Mouse (Mus musculus): ENCODE results near the gene Rxfp4. TPM values are rescaled to one million over a fixed set of nuclear protein-coding genes. Genes with fewer than 3 reads are reported as not detected.

The Rxfp4 gene
- not detected in 2 replicates for total RNA-seq (2012; rRNA removed)

DNA sequence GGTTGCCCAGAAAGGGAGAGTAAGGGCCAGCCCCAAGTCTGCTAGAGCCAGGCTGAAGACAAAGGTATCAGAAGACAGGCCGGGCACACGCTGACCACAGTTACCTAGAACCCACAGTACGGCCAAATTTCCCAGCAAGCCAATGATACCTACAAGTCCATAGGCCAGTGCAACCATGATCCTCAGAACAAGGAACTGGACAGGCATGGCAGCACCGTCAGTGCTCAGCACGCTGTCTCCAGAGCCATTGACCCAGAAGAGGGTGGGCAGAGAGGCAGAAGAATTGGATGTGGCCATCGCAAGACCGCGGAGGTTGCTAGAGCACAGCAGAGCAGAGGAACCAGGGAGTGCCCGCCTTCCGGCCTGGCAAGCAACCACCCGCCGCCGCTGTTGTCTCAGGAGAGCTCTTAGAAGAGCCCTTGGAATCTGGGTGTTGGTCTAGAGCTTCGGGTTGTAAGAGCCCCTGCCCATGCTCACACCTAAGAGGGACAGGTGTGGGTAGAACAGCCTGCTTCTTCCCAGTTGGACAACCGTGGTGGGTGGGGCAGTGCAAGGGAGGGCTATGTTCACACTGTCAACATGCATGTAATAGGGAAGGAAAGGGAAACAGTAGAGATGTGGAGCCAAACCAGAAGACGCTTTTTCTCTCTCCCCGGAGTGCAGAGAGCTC, at the start of gene Rxfp4:
Gene Rxfp4, minus strand, starts transcription at position 297 of the 670 bp plus-strand sequence.
- Histone ChIP-seq H3K9me3 (ENCODE audit: control insufficient read depth, insufficient read depth, low read depth, low read length) (no peaks in the 10 kb centered on the region), H3K4me3 (ENCODE audit: insufficient read depth in 1 of 2, low read depth in 1 of 2, low read length in 2 of 2, poor library complexity in 1 of 2, severe bottlenecking in 1 of 2) (no peak within 1 kb of the TSS), H3K27ac (ENCODE audit: insufficient read depth, low read depth, low read length, poor library complexity, severe bottlenecking) (no peak within 1 kb of the TSS), H3K9ac (ENCODE audit: insufficient read depth, low read depth, low read length, poor library complexity, severe bottlenecking) (no peak within 1 kb of the TSS), H3K4me1 (ENCODE audit: control insufficient read depth in 2 of 2, insufficient read depth in 2 of 2, low read length in 2 of 2, poor library complexity in 1 of 2) (peaks cover 0 to 9% of the 10 kb centered on the region in 2 experiments; a peak in 1 of 4 replicates), H3K36me3 (ENCODE audit: control insufficient read depth, insufficient read depth, low read length, poor library complexity, severe bottlenecking) (peaks cover 3% of the 10 kb centered on the region)
- TF ChIP-seq ZNF384 (IDR thresholded peaks at IDR 0.05; ENCODE audit: low read depth, low read length), result no peak
- DNase-seq (ENCODE audit: low read depth, low spot score), result no peak
- in situ Hi-C loops (cut with MboI; ENCODE audit: low sequenced_read_pairs in 2 of 2, unreplicated experiment in 2 of 2), result no loop called here

DNA sequence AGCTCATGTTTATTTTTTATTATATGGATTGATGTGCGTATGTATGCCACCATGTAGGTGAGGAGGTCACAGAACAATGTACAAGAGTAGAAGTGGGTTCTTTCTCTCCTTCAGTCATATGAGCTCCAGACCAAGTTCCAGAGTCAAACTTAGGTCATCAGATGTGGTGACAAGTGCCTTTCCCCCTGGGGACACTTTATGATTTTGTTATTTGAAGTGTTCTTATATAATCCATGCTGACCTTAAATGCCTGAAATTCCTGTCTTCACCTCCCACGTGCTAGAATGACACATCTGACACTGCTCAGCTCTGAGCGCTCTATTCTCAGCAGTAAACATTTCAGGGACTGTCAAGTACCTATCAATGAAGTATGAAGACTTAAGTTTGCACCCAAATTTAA, 48.3 kb upstream of the Rxfp4 start:
- no peak overlapping the region for H3K9ac ChIP-seq (ENCODE audit: insufficient read depth, low read depth, low read length, poor library complexity, severe bottlenecking)
- DNase-seq (ENCODE audit: low read depth, low spot score), result no peak
- no peaks in the 10 kb centered on the region for H3K4me1 ChIP-seq (ENCODE audit: control insufficient read depth in 2 of 2, insufficient read depth in 2 of 2, low read length in 2 of 2, poor library complexity in 1 of 2)
- TF ChIP-seq HCFC1 (IDR thresholded peaks at IDR 0.05; ENCODE audit: borderline replicate concordance, insufficient read depth, low read length) (no peak), ZNF384 (IDR thresholded peaks at IDR 0.05; ENCODE audit: low read depth, low read length) (no peak), MAFK (IDR thresholded peaks at IDR 0.05; ENCODE audit: insufficient read depth, low read depth, low read length) (no peak), ZC3H11A (IDR thresholded peaks at IDR 0.05; ENCODE audit: borderline replicate concordance, low read depth, low read length) (no peak), CHD2 (IDR thresholded peaks at IDR 0.05; ENCODE audit: low read depth, low read length) (no peak)
- H3K9me3 ChIP-seq (ENCODE audit: control insufficient read depth, insufficient read depth, low read depth, low read length), result no peaks in the 10 kb centered on the region
- peaks cover 36% of the 10 kb centered on the region for H3K36me3 ChIP-seq (ENCODE audit: control insufficient read depth, insufficient read depth, low read length, poor library complexity, severe bottlenecking)
- no peak overlapping the region for H3K27ac ChIP-seq (ENCODE audit: insufficient read depth, low read depth, low read length, poor library complexity, severe bottlenecking)
- no peak overlapping the region for H3K4me3 ChIP-seq (ENCODE audit: insufficient read depth in 1 of 2, low read depth in 1 of 2, low read length in 2 of 2, poor library complexity in 1 of 2, severe bottlenecking in 1 of 2)
- in situ Hi-C loops (cut with MboI; ENCODE audit: low sequenced_read_pairs in 2 of 2, unreplicated experiment in 2 of 2), result loop anchor here in 1 of 2 experiments (25.0 kb wide), 1 partner anchor 389 kb away; no protein-coding TSS in a partner anchor

DNA sequence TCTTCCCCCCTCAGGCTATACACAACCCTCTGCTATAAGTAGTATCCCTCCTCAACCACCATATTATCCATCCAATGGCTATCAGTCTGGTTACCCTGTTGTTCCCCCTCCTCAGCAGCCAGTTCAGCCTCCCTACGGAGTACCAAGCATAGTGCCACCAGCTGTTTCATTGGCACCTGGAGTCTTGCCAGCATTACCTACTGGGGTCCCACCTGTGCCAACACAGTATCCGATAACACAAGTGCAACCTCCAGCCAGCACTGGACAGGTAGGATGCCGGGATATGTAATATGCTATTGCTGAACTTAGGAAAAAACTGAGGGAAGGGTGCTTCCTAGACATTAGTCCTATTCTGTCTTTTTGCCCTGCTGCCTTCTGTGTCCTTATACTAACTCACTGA, 47.3 kb upstream of the Rxfp4 start:
- Histone ChIP-seq H3K36me3 (ENCODE audit: control insufficient read depth, insufficient read depth, low read length, poor library complexity, severe bottlenecking) (peaks cover 42% of the 10 kb centered on the region), H3K4me3 (ENCODE audit: insufficient read depth in 1 of 2, low read depth in 1 of 2, low read length in 2 of 2, poor library complexity in 1 of 2, severe bottlenecking in 1 of 2) (no peak overlapping the region), H3K9me3 (ENCODE audit: control insufficient read depth, insufficient read depth, low read depth, low read length) (no peaks in the 10 kb centered on the region), H3K4me1 (ENCODE audit: control insufficient read depth in 2 of 2, insufficient read depth in 2 of 2, low read length in 2 of 2, poor library complexity in 1 of 2) (no peaks in the 10 kb centered on the region), H3K27ac (ENCODE audit: insufficient read depth, low read depth, low read length, poor library complexity, severe bottlenecking) (no peak overlapping the region), H3K9ac (ENCODE audit: insufficient read depth, low read depth, low read length, poor library complexity, severe bottlenecking) (no peak overlapping the region)
- no peak for TF ChIP-seq ZNF384 (IDR thresholded peaks at IDR 0.05; ENCODE audit: low read depth, low read length)
- no peak for TF ChIP-seq HCFC1 (IDR thresholded peaks at IDR 0.05; ENCODE audit: borderline replicate concordance, insufficient read depth, low read length)
- no peak for TF ChIP-seq ZC3H11A (IDR thresholded peaks at IDR 0.05; ENCODE audit: borderline replicate concordance, low read depth, low read length)
- TF ChIP-seq CHD2 (IDR thresholded peaks at IDR 0.05; ENCODE audit: low read depth, low read length), result no peak
- TF ChIP-seq MAFK (IDR thresholded peaks at IDR 0.05; ENCODE audit: insufficient read depth, low read depth, low read length), result no peak
- in situ Hi-C loops (cut with MboI; ENCODE audit: low sequenced_read_pairs in 2 of 2, unreplicated experiment in 2 of 2), result loop anchor here in 1 of 2 experiments (25.0 kb wide), 1 partner anchor 388 kb away; no protein-coding TSS in a partner anchor
- DNase-seq (ENCODE audit: low read depth, low spot score), result no peak

DNA sequence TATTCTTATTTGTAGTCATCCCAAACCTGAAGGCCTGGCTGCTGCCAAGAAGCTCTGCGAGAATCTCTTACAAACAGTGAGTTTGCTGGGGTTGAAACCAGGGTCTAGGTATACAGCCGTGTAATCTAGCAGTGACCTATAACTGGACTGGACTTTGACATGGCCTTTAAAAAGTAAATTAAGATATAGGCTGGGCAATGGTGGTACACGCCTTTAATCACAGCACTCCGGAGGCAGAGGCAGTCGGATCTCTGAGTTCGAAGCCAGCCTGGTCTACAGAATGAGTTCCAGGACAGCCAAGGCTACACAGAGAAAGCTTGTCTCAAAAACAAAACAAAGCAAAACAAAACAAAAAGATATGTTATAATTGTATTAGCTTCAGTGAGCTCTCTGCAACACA, 45.9 kb upstream of the Rxfp4 start:
- in situ Hi-C loops (cut with MboI; ENCODE audit: low sequenced_read_pairs in 2 of 2, unreplicated experiment in 2 of 2), result loop anchor here in 1 of 2 experiments (5.0 to 25.0 kb wide), 2 partner anchors 387 to 1338 kb away; no protein-coding TSS in a partner anchor
- TF ChIP-seq ZNF384 (IDR thresholded peaks at IDR 0.05; ENCODE audit: low read depth, low read length), result no peak
- no peak for TF ChIP-seq HCFC1 (IDR thresholded peaks at IDR 0.05; ENCODE audit: borderline replicate concordance, insufficient read depth, low read length)
- TF ChIP-seq ZC3H11A (IDR thresholded peaks at IDR 0.05; ENCODE audit: borderline replicate concordance, low read depth, low read length), result no peak
- TF ChIP-seq CHD2 (IDR thresholded peaks at IDR 0.05; ENCODE audit: low read depth, low read length), result no peak
- no peak for TF ChIP-seq MAFK (IDR thresholded peaks at IDR 0.05; ENCODE audit: insufficient read depth, low read depth, low read length)
- Histone ChIP-seq H3K36me3 (ENCODE audit: control insufficient read depth, insufficient read depth, low read length, poor library complexity, severe bottlenecking) (peaks cover 51% of the 10 kb centered on the region), H3K27ac (ENCODE audit: insufficient read depth, low read depth, low read length, poor library complexity, severe bottlenecking) (no peak overlapping the region), H3K4me3 (ENCODE audit: insufficient read depth in 1 of 2, low read depth in 1 of 2, low read length in 2 of 2, poor library complexity in 1 of 2, severe bottlenecking in 1 of 2) (no peak overlapping the region), H3K9ac (ENCODE audit: insufficient read depth, low read depth, low read length, poor library complexity, severe bottlenecking) (no peak overlapping the region), H3K9me3 (ENCODE audit: control insufficient read depth, insufficient read depth, low read depth, low read length) (no peaks in the 10 kb centered on the region), H3K4me1 (ENCODE audit: control insufficient read depth in 2 of 2, insufficient read depth in 2 of 2, low read length in 2 of 2, poor library complexity in 1 of 2) (no peaks in the 10 kb centered on the region)
- no peak for DNase-seq (ENCODE audit: low read depth, low spot score)

Data from ES-E14 (cell line).